Mouse (Mus musculus): Measurements from ENCODE around the gene Cyb561.

Gene Cyb561

DNA sequence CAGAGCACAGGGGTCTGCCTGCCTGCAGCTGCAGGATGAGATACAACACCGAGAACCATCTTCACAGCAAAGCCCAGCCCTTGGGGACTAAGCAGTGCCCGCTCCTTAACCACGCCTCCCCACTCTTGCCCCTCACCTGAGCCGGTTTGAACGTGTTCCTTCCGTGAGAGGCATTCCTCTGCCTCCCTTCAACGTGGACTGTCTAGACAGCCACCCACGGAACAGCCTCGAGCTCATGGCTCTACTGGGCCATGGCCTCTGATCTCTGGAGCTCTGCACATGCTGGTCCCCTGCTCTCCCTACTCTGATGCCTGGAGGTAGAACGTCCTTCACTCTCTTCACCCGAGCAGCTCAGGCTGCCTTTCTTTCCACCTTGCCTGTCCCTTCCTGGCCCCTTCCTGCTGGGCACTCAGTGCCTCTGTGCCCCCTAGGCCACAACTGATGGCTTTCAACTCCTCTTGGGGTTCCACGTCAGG is at the start of gene Cyb561:
Gene Cyb561 (minus strand): TSS at position 426 of the 476 bp plus-strand sequence.
- DNase-seq (ENCODE audit: low read depth, low spot score) = no peak

DNA sequence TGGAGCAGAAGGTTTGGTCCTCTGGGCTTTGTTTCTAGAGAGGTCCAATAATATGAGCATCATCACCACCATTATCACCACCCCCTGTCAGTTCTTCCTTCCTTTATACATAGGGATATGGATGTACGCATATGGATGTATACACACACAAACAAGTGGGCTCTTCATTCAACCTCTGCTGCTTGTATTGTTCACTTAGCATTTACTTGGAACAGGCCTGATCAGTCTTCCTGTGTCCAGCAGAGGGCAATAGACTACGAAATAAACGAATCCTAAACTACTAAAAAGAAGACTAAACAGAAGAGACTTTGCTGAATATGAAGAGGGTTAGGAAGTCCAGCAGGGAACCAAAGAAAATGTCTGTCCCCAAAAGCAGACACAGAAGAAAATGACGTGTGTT is 48.6 kb upstream of the Cyb561 start:
- DNase-seq (ENCODE audit: low read depth, low spot score) = peak; percentile 67

DNA sequence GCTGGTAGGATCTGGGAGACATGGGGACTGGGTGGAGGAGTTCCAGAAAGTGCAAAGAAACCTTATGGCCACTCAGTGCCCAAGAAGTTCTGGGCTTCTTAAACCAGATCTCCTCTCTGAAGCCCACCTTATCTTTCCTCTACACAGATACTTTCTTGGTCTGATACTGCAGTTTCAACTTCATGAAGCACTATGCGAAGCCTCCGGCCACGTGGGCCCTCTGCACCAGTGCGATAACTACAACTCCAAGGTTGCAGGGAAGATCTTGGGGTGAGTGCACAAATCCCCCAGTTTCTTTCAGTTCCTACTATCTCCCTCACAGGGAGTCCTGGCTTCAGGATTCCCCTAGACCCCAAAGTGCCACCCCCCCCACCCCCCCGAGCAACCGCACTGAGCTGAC is 46.9 kb upstream of the Cyb561 start:
- DNase-seq (ENCODE audit: low read depth, low spot score) = no peak

DNA sequence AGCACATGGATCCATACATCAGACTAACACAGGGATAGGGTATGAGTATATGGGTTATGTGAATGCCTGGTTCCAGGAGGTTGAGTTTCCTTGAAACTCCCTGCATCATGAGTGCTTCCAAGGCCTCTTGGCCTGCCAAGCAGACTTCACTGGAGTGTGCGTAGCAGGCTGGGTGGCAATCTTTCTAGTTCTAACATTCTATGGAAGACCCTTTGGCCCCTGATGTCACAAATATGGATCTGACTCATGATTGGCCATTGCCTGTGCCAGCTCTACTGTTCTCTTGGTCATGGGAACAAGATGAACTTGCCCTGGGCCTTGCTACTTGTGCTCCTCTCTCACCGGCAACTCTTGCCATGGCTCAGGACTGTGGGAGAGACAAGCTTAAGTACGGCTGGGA is 41.2 kb upstream of the Cyb561 start, which contains the start of gene Ace3:
Gene Ace3 (plus strand): TSS at position 301 of the 400 bp plus-strand sequence.
- DNase-seq (ENCODE audit: low read depth, low spot score) = no peak

DNA sequence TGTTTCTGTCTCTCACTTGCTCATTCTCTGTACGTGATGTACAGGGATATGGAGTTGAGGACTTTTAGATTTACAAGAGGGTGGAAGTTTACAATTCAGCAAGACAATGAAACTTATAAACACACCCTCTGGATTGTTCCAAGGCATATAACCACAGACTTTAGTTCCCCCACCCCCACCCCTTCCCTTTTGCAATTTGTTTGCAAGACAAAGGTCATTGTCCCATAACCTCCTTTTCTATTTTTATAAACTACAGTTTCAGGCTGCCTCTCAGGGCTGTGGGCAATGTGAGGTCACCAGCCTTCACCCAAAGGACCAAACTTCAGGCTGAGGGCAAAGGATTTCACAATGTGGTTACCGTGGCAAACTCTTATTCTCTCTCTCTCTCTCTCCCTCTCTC is 37.1 kb upstream of the Cyb561 start:
- no peak for DNase-seq (ENCODE audit: low read depth, low spot score)

DNA sequence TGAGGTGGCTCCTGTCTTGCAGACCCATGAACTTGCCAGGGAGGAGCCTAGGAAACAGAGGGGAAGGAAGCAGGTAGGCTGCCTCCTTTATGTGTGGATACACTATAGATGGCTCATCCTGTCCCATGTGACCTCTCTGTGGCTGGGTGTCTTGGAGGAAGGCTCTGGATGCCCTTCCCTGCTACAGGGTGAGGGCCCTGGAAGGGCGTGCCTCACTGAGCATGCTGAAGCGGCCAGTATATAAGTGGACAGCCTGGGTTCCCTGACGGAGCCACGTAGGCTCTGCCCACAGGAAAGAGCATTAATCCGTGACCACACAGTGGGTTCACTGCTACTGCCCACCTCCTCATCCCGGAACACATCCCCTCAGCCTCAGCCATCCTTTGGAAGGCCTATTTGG is 36.3 kb upstream of the Cyb561 start:
- DNase-seq (ENCODE audit: low read depth, low spot score) = no peak

DNA sequence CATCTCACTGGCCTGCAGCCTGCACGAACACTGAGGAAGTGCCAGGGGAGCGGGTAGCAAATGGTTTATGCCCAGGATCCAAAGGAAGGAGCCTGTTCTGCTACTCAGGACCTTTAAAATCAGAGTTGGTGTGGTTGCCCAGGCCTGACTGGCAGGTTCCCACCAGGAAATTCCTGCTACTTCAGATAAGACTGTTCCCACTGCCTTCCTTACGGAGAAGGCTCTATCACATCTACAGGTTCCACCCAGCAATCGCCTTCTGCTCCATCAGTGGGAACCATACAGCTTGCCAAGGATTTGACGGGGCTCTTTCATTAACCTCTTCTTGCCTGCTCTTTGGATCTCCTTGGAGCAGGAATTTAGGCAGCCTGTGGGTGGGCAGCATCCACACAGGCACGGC is 34.3 kb upstream of the Cyb561 start:
- no peak for DNase-seq (ENCODE audit: low read depth, low spot score)

DNA sequence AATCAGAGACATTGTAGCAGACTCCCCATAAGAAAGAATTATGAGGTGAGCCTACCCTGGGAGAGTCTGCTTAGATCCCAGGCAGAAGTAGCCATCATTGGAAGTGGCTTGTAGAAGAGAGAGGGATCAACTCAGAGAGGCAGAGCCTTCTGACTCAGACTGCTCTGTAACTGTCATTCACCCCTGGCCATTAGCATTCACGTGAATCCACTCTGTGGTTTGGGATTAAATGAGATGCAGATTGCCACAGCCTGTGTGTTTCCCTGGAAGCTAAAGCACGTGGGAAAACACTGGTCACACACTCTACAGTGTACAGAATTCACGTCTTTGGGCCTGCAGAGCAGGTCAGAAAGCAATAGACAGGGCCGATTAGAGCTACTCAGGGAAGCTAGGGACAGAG is 31.3 kb upstream of the Cyb561 start:
- DNase-seq (ENCODE audit: low read depth, low spot score) = no peak

DNA sequence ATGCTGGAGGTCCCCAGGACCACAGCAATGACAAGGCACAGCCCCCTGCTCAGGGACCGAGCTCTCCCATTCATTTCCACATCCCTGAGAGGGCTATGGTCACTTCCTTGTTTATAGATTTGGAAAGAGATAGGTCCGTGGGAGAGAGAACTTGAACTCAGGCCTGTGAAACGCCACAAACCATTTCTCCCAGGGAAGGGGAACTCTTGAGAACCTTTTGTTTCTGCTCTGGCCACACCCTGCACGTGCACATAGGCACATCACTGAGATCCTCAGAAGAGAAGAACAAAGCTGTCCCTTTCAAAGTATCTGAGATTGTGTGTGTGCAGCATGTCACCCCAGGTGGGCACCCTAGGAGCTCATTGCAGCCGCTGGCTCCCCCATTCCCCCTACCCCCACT is 25.5 kb upstream of the Cyb561 start:
- no peak for DNase-seq (ENCODE audit: low read depth, low spot score)

DNA sequence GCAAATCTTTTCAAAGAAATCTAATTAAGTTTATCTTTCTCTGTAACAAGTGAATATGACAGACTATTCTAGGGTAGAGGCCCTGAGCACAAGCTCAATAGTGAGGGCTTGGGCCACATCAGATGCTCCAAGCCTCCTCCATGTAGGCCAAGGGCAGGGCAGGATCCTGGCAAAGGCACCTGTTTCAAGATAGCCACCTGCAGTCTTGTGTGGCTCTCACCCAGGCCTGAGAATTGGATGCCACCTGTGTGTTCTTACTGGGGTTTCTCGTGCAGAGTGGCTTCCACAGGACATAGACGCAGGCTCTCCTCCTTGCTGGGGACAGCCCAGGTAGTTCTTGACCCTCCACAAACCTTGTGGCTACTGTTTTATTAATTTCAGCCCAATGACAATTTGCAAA is 25.1 kb upstream of the Cyb561 start:
- DNase-seq (ENCODE audit: low read depth, low spot score) = peak; percentile 85

DNA sequence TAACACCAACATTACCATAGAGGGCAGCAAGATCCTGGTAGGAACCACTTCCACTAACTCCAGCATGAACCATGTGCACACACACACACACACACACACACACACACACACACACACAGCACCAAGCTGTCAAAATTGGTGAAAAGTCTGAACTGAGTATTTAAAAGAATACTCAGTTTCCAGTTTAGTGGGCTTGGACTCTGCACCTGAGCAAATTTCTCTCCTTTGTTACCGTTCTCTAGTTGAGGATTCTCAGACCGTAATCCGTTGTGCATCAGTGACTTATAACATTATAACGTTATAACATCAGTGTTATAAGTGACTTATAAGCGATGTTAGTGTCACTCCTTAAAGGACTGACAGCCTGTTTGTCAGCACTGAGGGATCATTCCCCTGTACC is 22.5 kb upstream of the Cyb561 start:
- DNase-seq (ENCODE audit: low read depth, low spot score) = no peak

DNA sequence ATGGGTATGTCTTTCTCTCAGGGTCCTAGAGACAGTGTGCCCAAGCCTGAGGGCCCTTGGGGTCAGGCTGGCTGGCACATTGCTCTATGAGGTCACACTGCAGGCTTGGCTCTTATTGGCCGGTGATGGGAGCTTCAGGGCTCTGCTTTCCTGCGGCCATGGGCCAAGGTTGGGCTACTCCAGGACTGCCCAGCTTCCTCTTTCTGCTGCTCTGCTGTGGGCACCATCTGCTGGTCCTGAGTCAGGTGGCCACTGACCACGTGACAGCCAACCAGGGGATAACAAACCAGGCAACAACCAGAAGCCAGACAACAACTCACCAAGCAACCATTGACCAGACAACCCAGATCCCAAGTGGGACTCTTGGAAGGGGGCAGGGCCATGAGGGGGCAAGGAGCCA is 21.9 kb upstream of the Cyb561 start:
- DNase-seq (ENCODE audit: low read depth, low spot score) = peak; percentile 84

DNA sequence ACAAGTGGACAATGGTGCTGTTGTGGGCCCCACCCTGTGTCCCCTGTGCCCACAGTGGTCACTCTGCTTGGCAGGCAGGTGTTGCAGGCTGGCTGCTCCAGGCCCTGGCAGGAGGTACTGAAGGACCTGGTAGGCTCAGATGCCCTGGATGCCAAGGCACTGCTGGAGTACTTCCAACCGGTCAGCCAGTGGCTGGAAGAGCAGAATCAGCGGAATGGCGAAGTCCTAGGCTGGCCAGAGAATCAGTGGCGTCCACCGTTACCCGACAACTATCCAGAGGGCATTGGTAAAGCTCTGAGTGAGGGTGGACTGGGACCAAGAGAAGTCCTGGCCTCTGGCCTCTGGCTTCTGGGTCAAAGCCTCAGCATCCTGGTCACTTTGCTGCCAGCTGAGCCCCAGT is 21.5 kb upstream of the Cyb561 start:
- DNase-seq (ENCODE audit: low read depth, low spot score) = peak; percentile 75

DNA sequence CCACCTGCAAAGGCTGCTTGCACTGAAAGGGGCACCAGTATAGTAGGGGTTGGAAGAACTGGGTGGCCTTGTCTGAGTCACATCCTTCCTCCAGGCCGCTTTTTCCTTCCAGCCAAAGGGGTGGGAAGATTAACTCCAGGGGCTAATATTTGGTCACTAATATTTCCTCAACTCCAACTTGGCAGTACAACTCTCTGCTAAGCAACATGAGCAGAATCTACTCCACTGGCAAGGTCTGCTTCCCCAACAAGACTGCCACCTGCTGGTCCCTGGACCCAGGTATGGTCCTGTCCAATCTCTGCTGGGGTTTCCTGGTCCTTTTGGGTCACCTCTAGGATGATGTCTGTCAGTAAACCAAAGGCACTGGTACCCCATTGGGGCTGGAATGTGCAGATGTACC is 16.4 kb upstream of the Cyb561 start:
- DNase-seq (ENCODE audit: low read depth, low spot score) = peak; percentile 55

DNA sequence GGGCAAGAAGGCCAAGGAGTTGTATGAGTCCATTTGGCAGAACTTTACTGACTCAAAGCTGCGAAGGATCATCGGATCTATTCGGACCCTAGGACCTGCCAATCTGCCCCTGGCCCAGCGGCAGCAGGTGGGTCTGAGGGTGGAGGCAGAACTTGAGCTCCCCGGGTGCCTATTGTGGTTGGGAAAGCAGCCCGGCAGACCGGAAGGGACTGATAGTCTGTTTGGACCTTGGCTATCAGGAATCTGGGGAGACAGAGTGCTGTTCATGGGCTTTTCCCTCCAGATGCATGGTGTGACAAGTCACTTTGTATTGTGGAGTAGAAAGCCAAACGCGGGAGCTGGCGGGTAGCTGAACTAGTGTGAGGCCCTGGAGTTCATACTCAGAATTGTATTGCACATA is 15.8 kb upstream of the Cyb561 start:
- no peak for DNase-seq (ENCODE audit: low read depth, low spot score)

DNA sequence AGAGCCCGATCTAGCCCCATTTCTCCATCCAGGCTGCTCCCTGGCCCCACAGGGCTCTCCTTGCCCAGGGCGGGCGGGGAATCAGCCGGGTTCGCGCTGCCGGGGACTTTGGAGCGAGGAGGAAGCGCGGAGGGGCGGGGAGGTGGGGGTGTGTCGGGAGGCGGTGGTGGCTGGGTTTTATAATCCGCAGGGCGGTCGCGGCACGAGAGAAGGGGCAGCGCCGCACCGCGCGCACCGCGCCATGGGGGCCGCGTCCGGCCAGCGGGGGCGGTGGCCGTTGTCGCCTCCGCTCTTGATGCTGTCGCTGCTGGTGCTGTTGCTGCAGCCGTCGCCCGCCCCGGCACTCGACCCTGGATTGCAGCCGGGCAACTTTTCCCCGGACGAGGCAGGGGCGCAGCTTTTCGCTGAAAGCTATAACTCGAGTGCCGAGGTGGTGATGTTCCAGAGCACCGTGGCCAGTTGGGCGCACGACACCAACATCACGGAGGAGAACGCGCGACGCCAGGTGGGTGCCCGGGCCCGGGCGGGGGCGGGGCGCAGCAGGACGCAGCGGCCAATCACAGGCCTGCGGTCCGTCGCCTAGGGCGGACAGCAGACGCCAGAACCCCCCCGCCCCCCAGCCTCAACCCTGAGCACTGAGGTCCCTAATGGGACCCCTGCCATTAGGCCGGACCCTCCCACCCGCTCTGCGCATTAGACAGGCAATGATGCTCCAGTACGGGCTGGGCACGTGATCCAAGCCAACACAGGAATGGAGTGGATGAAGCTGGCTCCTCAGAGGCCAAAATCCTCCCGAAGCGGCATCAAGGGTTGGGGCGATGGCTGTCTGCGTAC is 14.8 kb upstream of the Cyb561 start, which contains the start of gene Ace:
Gene Ace (plus strand): TSS at position 205 of the 834 bp plus-strand sequence.
- no peak for DNase-seq (ENCODE audit: low read depth, low spot score)

DNA sequence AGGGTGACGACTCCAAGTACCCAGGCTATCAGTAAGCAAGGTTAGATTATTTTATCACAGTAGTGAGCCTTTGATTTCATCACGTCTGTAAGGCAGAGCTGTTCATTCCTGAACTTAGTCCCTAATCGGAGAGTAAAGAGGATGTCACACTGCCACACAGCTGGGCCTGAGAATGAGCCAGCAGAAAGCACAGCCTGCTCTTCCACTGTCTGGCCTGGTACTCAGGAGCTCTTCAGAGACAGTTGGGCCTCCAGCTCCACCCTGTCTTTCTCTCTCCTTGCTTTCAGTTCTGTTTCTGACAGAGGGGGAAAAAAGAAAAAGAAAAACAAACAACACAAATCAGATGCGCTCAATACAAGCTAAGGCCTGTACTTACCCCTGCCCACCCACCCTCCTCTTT is 13.2 kb upstream of the Cyb561 start:
- no peak for DNase-seq (ENCODE audit: low read depth, low spot score)

DNA sequence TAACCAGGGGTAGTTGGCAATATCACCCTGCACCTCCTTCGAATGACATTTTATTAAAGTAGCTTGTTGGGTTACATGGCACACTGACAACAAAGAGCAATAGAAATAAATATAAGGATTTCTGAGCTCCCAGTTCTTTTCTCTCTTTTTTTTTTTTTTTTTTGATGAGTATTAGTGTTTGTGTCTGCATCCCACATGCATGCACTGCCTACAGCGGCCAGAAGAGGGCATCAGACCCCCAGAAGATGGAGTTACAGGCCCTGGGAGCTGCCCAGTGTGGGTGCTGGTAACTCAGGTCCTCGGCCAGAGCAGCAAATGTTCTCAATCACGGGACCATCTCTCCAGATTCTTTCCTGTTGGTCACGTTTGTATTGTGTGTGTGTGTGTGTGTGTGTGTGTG is 11.6 kb upstream of the Cyb561 start:
- DNase-seq (ENCODE audit: low read depth, low spot score) = no peak

DNA sequence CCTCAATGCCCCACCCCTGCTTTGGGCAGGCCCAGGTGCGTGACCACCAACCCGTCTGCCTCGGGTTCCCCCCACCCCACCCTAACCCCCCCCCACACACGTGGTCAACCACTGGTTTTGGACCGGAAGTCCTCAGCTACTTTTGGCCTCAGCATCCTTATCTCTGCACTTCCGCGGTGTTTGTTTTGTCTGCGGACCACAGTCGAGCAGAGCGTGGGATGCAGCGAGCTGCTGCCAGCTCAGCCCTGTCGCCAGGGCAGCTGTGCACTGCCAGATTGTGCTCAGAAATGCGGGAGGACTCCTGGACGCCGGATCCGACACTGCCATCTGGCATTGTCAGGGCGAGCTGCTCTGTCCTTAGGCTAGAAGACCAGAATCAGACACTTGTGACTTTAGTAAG is 6.2 kb upstream of the Cyb561 start:
- DNase-seq (ENCODE audit: low read depth, low spot score) = peak; percentile 80

DNA sequence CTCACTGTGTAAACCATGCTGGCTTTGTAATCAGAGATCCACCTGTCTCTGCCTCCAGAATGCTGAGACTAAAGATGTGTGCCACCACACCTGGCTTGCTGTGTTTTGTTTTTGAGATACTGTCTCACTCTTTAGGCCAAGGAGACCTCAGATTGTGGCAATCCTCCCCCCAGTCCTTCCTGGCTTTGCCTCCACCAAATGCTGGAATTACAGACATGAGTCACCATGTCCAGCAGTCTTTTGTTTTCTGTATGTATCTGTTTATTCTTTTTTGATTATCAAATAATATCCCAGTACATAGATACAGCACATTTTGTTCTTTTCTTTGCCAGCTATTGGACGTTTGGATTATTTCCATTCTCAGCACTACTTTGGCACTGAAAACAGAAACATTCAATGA is 5.4 kb upstream of the Cyb561 start:
- DNase-seq (ENCODE audit: low read depth, low spot score) = no peak

DNA sequence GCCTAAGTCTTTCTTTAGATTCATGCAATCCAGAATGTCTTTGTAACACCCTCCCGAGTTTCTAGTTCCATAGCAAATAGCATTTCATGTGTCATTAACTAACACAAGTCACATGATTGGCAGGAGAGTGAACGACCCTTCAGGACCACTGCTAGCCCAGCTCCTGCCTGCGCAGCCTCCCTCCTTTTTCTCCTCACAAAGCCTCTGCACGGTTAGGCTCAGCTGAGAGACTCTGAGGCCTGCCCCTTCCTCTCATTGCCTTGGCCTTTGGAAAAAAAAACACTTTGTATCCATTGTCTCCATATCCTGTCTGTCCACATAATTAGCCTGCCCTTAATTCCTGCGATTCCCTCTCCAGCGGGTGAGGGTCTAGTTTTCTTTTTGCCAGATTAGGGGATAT is 4.4 kb upstream of the Cyb561 start:
- DNase-seq (ENCODE audit: low read depth, low spot score) = no peak

DNA sequence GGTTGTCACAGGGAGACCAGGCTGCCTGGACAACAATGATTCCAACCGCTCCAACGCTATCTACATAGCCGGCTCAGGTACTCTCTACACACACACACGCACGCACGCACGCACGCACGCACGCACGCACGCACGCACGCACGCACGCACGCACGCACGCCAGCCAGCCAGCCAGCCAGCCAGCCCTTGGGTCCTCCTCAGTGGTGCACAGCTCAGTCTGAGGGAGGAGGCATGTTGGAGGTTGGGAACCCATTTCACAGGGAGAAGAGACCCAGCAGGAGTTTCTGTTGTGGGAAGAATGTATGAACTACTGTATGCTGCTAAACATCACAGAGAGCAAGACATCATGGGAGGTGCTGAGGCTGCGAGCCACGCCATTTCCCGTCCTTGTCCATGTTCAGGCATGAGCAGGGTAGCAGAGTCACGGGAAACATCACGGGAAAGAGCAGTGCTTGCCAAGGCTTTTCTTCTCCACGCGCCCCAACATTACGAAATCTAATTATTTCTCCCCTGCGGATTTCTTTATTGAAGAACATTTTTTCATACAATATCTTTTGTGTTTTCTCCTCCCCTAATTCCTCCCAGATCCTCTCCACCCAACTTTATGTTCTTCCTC is 2.8 kb upstream of the Cyb561 start:
- no peak for DNase-seq (ENCODE audit: low read depth, low spot score)

DNA sequence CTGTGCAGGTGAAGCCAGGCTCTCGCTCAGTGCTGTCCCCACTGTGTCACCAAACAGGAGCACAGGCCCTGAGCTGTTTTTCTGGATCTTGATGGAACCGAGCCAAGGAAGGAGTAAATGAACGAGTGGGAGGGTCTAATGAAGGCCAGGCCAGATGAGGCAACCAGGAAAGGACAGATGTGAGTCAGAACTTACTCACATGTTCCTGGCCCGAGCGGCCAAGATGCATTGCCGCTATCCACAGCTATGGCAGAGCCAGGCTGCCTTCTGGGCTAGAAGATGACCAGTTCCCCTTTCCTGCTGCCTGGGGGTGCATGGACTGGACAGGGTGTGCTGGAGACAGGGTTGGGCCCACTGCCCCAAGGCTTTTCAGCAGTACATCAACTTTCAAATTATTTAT is 266 bp upstream of the Cyb561 start:
- DNase-seq (ENCODE audit: low read depth, low spot score) = no peak
